Mouse (Mus musculus) urinary bladder, postnatal 10 days (tissue): Measurements from ENCODE around the gene Lpxn.

ENCODE experiments used
- DNase-seq: peaks from one replicate; pipeline ENCODE4 v3.0.0; 2022; ENCODE audit warnings: low spot score

Gene Lpxn

DNA sequence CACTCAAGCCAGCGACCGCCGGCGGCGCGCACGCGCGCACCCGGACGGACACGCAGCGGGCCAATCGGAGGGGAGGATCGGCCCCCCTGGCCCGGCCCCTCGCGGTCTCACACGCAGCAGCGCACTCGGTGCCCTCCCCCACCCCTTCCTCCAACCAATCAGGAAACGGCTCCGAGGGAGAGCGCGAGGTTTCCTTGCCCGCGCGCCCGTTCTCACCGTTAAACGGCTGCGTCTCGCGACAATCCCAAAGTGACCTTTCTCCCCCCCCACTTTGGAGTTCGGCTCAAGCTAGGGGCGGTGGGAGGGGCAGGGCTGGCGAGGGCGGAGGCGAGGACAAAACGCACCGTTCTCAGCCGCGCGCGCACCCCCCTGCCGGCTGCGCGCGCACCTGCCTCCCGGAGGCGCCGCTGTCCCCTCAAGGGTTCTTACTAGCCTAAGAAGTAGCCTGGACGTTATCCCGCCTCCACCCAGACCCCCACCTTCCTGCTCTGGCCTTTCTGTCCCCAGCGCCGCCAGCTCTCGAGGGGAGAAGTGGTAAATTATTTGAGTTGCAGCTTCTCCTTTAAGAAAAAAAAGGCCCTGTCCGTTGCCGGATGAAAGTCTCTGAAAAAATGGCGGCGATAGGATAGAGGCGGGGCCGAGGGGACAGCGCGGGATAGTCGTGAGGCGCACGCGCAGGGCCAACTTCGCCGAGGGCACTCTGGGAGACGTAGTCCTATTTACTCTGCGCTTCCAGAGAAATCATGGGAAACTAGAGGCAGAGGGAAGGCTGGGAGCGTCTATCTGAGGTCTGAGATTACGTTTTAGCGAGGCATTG is at the start of gene Lpxn, which contains the start of gene Zfp91:
Gene Lpxn (plus strand): TSS at position 683 of the 817 bp plus-strand sequence.
Gene Zfp91 (minus strand): TSS at position 616 of the 817 bp plus-strand sequence.
- DNase-seq = peak; percentile 86

DNA sequence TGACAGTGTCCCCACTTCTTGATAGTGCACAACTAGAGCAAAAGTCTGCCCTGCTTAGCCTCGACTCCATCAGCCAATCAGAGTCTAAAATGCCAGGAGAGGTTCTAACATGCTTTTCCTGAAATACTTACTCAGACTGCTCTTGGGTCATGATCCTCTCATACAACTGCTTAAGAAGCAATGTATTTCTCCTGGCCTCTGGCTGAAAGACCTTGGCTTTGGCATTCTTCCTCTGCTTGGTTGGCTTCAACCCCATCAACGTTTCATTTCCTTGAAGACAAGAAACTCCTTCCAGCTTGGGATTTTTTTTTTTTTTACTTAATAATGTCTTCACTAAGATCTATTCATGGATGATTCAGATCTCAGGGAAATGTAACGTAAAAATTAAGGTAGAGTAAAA is 39.7 kb upstream of the Lpxn start:
- DNase-seq = no peak

DNA sequence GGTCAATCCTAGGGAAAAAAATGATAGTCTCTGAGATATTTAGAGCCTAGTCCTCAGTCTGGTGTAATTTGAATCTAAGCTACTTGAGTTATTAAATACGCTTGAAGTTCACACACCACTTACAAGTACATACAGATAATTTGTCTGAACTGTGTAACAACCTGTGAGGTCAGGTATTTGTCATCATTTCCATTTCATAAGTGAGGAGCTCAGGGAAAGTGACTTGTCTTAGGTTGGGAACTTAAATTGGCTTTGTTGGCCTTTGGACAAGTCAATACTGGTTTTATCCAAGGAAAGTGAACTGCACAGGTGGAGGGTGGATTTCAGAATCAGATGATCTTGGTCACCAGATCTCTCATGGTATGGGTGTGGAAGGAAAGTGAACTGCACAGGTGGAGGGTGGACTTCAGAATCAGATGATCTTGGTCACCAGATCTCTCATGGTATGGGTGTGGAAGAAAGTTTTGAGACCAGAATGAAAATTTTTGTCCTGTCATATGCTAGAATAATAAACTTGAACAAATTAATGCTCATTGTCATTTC is 37.0 kb upstream of the Lpxn start:
- DNase-seq = no peak

DNA sequence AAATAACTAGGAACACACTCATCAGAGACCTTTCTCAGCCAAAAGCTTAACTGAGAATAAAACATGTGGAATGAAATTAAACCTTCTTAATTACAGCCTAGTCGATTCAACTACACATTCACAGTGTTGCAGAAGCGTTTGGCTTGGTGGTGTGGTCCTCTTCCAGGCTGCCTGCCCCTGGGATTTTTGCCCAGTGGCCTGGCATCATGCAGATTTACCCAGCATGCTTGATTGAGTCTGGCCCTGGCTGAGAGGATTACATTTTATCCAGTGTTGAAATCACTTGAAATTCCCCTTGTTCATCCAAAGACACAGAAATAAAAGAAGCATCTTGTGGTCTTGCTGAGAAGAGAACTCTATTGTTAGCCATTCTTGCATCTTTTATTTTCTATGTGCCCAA is 36.3 kb upstream of the Lpxn start:
- DNase-seq = no peak

DNA sequence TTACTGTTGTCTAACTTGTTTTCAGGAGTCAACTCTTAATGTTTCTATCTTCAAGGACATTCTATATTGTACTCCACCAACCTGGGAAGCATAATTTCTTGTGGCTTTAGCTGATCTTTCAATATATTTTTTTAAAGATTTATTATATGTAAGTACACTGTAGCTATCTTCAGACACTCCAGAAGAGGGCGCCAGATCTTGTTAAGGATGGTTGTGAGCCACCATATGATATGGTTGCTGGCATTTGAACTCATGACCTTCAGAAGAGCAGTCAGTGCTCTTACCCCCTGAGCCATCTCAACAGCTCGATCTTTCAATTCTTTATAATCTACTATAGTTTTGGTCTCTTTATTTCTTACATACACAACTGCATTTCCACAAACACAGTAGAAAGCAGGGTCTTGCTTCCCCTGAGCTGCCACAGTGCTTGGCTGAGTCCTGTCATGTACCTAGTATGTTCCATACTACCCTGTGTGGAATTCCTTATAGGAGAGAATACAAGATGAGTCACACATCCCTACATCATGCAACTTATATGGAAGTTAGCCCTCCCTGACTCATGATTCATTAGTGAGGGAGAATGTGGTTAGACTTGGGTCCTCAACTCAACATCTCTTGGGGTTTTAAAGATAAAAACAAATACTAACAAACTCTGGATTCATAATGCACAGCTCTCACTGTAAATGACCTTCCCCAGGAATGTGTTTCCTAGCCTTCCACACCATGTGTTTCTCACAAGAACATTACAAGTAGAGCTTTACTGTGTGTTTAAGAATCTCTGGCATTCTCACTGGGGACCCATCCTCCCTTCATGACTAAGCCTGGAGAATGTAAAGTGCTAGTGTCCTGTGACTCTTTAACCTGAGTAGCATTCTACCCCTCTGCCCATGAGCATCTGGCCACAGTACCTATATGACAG is 33.5 kb upstream of the Lpxn start:
- DNase-seq = no peak

DNA sequence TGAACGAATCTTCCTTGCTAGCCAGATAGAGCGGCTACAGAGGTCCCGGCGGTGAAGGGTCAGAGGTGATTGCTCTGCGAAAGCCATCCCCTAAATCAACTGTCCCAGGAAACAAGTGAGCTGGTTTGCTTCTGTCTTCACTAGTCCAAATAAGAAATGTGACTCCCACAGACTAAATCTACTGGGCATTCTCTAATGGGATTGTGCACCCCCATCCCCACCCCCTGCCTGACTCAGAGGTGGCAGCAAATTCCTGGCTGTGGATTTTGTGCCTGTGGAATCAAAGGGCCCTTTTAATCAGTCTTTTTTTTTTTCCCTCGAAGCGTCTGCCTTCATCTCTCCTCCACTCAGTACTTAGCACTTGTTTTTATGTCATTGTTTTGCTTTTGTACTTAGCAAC is 30.7 kb upstream of the Lpxn start, which contains the start of gene Cntf:
Gene Cntf (minus strand): TSS at position 325 of the 400 bp plus-strand sequence.
- no peak for DNase-seq

DNA sequence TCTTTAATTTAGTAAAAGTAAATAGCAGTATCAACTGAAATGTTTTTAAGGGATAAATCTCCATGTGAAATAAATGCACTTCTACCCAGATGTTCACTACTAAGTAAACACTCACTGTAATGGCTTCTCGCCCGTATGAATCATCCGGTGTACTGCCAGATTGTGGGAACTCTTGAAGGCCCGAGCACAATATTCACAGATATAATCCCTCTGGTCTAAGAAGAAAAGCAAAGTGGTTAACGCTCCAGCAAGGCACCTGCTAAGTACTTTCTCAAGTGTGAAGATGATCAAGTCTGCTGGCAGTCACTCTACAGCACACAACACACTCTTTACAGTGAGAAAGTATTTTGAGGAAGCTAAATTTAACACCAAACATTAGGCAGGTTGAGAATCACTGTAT is 25.1 kb upstream of the Lpxn start:
- no peak for DNase-seq

DNA sequence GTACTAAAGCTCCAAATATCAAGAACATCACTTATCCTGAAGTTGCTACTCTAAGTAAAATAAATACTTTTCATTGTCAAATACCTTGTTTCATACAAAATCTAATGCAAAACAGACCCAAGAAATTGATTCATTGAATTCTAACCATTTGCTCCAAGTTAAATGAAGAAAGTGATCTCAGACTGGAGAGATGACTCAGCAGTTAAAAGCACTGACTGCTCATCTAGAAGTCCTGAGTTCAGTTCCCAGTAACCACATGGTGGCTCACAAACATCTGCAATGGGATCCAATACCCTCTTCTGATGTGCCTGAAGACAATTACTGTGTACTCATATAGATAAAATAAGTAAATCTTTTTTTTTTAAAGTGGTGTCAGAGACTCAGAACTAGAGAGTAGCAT is 15.6 kb upstream of the Lpxn start:
- DNase-seq = no peak

DNA sequence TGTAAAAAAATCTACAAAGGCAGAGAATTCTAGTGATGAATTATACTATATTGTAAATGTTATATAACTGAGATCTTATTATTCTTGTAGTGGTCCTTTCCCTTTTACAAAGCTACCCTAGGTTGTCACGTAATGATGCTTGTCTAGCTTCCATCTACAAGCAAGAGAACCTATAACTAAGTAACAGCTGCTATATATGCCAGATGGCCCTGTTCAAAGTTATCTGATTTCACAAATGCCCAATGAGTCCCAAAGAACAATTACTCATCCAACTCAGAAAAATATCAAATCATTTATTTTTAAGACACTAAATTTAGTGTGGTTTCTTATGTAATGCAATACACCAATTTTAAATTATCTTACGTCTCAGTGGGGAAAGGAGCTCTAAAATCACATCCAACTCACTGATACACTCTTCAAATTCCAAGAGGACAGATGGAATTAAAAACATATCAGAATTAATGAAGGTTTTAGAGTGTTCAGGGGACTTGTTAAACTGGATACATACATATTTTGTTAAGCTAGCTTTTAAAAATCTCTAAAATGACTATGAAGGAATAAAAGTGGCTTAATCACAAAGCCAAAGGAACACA is 9.1 kb upstream of the Lpxn start:
- DNase-seq = no peak

DNA sequence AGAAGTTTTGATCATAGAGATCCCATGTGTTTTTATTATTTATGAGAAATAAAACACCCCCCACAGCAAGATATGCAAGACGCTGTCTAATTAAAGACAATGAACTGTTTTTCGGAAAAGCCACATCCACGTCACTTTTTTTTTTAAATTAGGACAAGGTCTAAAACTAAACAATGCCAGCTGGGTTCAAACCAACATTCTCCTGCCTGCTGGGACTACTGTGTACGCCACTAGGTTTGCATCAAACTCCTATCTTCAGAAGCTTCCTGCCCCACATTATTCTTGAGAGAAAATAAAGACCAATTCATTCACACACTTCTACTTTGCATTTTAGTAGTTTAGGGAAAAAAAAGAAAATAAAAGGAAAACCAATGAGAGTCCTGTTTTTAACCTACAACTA is 8.3 kb upstream of the Lpxn start:
- no peak for DNase-seq

DNA sequence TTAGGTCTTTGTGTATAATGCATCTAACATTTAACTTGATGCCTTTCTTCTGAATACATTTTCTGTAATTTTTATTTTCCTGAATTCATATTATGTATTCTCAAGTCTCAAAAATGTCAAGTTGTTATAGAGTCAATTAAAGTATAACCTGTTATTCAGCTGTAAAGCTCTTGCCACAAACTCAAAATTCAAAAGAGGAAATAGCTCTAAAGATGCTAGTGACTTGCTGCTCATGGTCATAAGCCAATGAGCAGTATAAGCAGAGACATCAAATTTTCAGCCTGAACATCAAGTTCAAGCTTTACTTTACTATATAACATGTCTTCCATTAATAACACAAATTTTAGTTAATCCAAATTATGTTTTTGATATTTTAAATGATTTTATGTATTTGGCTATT is 3.6 kb upstream of the Lpxn start:
- DNase-seq = no peak

DNA sequence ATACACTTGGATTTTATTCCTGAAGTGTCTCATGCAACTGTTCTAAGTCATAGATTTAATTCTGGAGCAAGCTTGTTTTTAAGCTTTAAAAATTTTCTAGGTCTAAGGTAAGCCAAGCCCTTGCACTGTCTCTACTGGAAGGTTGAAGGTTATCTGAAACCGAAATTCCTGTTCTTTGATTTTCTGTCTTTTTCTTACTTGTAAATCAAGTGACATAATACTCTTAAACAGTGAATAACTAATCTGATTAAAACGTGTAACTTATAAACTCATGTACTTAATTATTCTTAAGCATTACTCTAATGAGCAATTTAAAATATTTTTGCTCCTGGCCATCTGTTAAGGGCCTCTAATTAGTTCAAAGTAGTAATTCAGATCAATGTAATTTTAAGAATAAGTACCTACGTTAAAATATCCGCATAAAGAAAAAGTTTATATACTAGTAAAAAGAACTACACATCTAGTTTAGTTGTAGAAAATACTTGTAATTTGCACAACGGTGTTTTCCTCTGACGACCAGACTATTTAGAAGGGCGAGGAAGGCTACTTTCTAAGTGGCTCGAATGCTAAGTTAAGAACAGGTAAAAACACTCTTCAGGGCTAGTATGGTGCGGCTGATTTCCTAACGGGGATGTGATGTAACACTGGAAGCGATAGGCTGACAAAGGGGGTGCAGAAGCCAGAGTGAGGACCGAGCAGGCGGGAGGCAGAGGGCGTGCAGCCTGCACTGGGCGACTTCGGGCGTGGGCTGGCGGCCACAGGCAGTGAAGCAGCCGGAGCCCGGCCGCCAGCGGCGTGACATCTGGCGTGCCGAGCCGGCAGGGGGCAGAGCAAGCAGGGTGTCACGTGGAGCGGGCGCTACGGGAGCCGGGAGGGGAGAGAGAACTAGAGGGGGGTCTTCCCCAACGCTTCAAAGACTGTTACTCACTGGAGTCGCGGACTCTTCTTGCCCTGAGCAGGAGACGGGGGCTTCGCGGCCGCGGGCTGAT is 1.6 kb upstream of the Lpxn start:
- DNase-seq = peak; percentile 83

DNA sequence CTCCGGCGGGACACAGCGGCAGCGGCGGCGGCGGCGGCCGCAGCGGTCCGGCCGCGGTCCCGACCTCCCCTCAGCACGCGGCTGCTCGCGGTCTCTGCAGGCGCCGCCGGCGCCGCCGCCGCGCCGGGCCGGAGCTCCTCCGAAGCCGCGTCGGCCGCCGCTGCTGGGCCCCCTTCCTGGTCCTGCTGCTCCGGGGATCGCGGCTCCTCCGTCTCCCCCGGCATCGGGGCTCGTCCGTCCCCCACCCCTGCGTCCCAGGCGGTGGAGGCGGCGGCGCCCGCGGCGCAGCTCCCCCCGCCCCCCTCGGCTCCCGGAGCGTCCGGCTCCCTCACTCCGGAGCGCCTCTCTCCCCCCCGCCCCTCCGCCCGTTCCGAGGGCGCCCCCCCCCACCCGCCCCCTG is 883 bp upstream of the Lpxn start:
- peak; percentile 11 for DNase-seq

DNA sequence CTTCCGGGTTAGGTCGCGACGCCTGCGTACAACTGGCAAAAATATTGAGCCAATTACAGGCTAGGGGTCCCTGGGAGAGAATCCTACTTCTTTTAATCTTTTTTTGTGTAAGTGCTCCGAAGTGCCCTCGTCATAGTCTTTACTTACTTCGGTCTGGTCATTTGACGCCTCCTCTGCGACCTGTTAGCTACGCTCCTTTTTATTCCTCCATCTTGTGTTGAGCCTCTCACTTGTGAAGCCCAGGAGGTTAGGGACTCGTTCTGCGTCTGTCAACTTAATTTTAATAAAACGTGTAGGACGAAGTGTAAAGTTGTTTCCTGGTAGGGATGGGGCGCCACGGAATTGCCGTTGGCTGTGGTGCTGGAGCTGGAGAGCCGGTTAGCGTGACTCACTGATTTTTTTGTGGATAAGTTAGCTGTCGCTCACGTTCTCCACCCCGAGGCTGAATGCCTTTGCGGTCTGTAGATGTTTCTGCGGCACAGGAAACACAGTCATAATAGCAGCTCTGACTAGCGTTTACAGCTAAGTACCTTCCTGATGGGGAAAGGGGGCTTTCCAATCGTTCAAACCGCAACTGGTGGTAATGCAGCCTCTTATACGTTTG is 437 bp downstream of the Lpxn start:
- peak; percentile 18 for DNase-seq

DNA sequence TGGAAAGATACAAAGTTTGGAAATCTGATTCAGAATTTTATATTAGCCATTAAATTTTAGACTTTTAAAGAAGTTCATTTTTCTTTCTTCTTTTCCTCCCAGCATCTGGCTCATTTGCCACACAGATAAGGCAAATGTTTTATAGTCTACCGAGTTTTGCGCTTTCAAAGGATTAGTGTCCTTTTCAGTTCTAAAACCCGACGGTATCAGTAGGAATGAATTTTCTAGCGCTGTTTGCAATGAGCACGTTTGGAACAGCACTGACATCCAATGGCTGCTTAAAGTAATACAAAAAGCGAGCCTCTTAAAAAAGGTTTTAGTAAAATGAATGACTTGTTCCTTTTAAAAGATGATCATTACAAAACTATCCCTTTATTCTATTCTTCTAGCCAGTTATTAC is 1.1 kb downstream of the Lpxn start:
- DNase-seq = no peak

DNA sequence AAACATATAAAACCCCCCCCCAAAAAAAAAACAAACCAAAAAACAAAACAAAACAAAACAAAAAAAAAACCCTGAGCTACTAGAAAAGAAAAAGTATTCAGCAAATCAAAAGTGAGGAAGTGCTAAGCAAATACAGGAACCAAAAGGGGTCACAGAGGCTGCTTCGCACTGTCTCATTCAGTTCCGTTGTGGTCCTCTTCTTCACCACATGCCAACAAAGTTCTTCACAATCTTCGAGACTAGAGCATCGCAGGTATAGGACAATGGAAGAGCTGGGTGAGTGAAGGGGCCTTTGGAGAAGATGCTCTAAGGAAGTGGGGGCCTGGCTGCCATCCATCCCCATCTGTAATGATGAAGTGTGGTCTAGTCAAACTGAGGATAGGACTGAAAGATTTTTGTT is 2.4 kb downstream of the Lpxn start:
- no peak for DNase-seq

DNA sequence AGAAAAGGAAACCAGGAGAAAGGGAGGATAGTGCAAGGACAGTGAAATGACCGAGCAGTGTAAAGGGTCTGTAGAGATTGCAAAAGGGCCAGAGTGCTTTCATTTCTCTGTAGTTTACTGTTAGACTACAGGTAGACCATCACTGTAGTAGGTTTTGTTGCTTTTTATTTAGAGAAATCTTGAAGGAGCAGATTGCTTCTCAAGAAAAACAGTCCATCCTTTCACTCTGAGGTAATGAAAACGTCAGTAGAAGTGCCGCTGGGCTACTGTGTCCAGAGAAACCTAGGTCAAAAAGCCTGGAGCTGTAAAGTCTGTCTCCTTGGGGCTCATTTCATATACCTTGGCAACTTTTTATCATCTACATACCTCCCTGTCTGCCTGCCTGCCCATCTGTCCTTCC is 3.1 kb downstream of the Lpxn start:
- no peak for DNase-seq

DNA sequence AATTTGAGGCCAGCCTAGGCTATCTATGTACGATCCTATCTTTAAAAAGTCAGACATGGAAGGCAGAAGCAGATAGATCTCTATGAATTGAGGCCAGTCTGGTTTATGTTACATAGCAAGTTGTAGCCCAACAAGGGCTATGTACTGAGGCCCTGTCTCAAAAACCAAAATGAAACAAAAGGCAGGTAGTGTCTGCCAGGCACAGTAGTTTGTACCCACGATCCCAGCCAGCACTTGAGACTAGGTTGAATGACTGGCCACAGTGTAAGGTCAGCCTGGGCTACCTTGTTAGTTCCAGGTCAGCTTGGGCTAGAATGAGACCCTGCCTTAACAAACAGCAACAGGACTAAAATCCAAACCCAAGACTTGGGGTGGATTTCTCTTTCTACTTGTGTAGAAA is 4.6 kb downstream of the Lpxn start:
- no peak for DNase-seq

DNA sequence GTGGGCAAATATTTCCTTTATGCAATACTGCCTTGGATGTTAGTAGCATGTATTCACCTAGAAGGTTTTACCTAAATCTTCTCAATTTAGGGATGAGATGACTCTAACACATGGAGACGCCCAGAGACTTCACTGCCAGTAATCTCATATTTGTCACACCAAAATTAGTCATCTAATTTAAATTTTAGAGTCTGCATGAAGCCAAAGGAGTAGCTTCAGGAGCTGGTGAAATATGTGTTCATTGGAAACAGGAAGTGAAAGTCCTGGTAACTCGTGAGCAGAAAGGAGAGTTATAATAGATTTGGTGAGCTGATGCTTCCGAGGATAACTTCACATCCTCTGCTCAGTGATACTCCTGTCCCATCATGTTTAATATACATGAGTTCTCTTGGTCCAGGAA is 5.1 kb downstream of the Lpxn start:
- DNase-seq = no peak

DNA sequence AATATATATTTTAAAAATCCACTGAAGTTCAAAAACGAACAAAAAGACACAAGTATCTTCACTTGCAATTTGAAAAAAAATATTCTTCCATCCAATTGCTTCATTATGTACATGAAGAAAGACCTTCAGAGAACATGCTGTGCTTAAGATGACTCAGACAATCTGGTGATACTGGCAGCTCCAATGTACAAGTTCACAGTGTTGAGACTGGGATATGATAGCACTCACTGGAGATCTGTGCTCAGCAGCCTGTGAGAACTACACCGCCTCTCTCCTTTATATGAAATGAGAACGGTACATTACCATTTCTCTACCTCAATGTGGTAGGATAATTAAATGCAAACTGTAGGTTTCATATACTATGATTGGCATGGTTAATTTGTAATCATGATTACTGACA is 6.8 kb downstream of the Lpxn start:
- DNase-seq = no peak

DNA sequence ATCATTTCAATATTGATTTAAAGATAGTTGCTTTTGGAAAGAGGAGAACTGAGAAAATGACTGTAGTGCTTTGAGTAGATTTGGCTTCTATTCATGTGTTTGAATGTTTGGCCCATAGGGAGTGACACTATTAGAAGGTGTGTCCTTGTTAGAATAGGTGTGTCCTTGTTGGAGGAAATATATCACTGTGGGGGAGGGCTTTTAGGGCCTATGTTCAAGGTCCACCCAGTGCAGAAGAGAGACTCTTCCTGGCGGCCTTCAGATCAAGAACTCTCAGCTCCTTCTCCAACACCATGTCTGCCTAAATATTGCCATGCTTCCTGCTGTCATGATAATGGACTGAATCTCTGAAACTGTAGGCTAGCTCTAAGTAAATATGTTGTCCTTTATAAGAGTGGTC is 8.2 kb downstream of the Lpxn start:
- DNase-seq = no peak
